Mouse (Mus musculus) heart, postnatal 36 days (tissue): ENCODE data around the gene Ctnnal1. TPM values are rescaled to one million over a fixed set of nuclear protein-coding genes. Genes with fewer than 3 reads are reported as not detected.
"Not testable (repeated sequence)": the region's sequence is repeated elsewhere in the genome, so short reads cannot be mapped to it uniquely, and the experiment has no call there.

Experiments
- DNase-seq, 2 experiments: peaks; one replicate each; pipeline ENCODE4 v3.0.0; 2021 to 2022
- intact Hi-C: fragments of 180-260 bp; cut with DNase I; formaldehyde crosslinking; loops from one replicate; pipeline ENCODE4 v1.15.1; 2025
- total RNA-seq, 2 experiments: library from RNA; stranded (reverse); gene quantifications; 2 replicates each; pipeline ENCODE4 v1.2.3; 2021

Ctnnal1 gene
- total RNA-seq: 10 to 100 TPM; 22.3 to 32.9 TPM

- intact Hi-C loops: no loop called here
- DNase-seq: peak; percentile 79 to 84
Measured at GRCm38 (mm10) chr4:56865003-56865511, at the start of gene Ctnnal1. TSS of gene Ctnnal1 (minus strand) at chr4:56865188.

GRCm38 (mm10) chr4:56914761-56915160 lies 49.8 kb upstream of the Ctnnal1 start:
- DNase-seq: no peak
- intact Hi-C loops: no loop called here

GRCm38 (mm10) chr4:56914338-56914737 lies 49.4 kb upstream of the Ctnnal1 start:
- no peak for DNase-seq
- intact Hi-C loops: no loop called here

GRCm38 (mm10) chr4:56912382-56913001 lies 47.5 kb upstream of the Ctnnal1 start:
- intact Hi-C loops: no loop called here
- no peak for DNase-seq

- no peak for DNase-seq
- intact Hi-C loops: no loop called here
Measured at GRCm38 (mm10) chr4:56909568-56909967, 44.6 kb upstream of the Ctnnal1 start.

GRCm38 (mm10) chr4:56907671-56908070 lies 42.7 kb upstream of the Ctnnal1 start:
- no peak for DNase-seq
- intact Hi-C loops: no loop called here

GRCm38 (mm10) chr4:56906926-56907325 lies 41.9 kb upstream of the Ctnnal1 start:
- DNase-seq: no peak

GRCm38 (mm10) chr4:56905507-56905906 lies 40.5 kb upstream of the Ctnnal1 start:
- intact Hi-C loops: no loop called here
- no peak for DNase-seq

More at GRCm38 (mm10) chr4:56906926-56907325, 41.9 kb upstream of the Ctnnal1 start:
- intact Hi-C loops: no loop called here

- intact Hi-C loops: no loop called here
- DNase-seq: no peak
Measured at GRCm38 (mm10) chr4:56901671-56902070, 36.7 kb upstream of the Ctnnal1 start.

- no peak for DNase-seq
- intact Hi-C loops: no loop called here
Measured at GRCm38 (mm10) chr4:56899216-56899615, 34.2 kb upstream of the Ctnnal1 start.

GRCm38 (mm10) chr4:56897511-56897910 lies 32.5 kb upstream of the Ctnnal1 start:
- DNase-seq: no peak
- intact Hi-C loops: no loop called here

- intact Hi-C loops: no loop called here
Measured at GRCm38 (mm10) chr4:56894196-56894595, 29.2 kb upstream of the Ctnnal1 start.

GRCm38 (mm10) chr4:56892501-56893115 lies 27.6 kb upstream of the Ctnnal1 start:
- DNase-seq: no peak
- intact Hi-C loops: no loop called here

More at GRCm38 (mm10) chr4:56894196-56894595, 29.2 kb upstream of the Ctnnal1 start:
- DNase-seq: no peak

- intact Hi-C loops: no loop called here
- peak in 1 of 2 experiments; percentile 28 for DNase-seq
Measured at GRCm38 (mm10) chr4:56888483-56888882, 23.5 kb upstream of the Ctnnal1 start.

GRCm38 (mm10) chr4:56886286-56886979 lies 21.4 kb upstream of the Ctnnal1 start:
- intact Hi-C loops: no loop called here
- DNase-seq: no peak

GRCm38 (mm10) chr4:56880036-56880703 lies 15.2 kb upstream of the Ctnnal1 start:
- intact Hi-C loops: no loop called here
- DNase-seq: peak in 1 of 2 experiments; percentile 48

GRCm38 (mm10) chr4:56878971-56879370 lies 14.0 kb upstream of the Ctnnal1 start:
- intact Hi-C loops: no loop called here
- no peak for DNase-seq

- intact Hi-C loops, DNase-seq: not testable (repeated sequence)
Measured at GRCm38 (mm10) chr4:56870541-56870940, 5.6 kb upstream of the Ctnnal1 start.

GRCm38 (mm10) chr4:56867761-56868160 lies 2.8 kb upstream of the Ctnnal1 start:
- no peak for DNase-seq
- intact Hi-C loops: no loop called here

- intact Hi-C loops: no loop called here
- peak in 1 of 2 experiments; percentile 20 for DNase-seq
Measured at GRCm38 (mm10) chr4:56865971-56866370, 983 bp upstream of the Ctnnal1 start.
